Mouse (Mus musculus) left cerebral cortex, adult 11 months (tissue): ENCODE measurements at regions not wholly inside any gene's neighbourhood (a gene's known extent, or its start where the extent isn't known, plus 50 kb on each side); places are given as distances from the start of the nearest gene placed in this dataset.

Experiments used
- DNase-seq: peaks from one replicate; pipeline ENCODE4 v3.0.0; 2022; ENCODE audit warnings: low spot score

DNA sequence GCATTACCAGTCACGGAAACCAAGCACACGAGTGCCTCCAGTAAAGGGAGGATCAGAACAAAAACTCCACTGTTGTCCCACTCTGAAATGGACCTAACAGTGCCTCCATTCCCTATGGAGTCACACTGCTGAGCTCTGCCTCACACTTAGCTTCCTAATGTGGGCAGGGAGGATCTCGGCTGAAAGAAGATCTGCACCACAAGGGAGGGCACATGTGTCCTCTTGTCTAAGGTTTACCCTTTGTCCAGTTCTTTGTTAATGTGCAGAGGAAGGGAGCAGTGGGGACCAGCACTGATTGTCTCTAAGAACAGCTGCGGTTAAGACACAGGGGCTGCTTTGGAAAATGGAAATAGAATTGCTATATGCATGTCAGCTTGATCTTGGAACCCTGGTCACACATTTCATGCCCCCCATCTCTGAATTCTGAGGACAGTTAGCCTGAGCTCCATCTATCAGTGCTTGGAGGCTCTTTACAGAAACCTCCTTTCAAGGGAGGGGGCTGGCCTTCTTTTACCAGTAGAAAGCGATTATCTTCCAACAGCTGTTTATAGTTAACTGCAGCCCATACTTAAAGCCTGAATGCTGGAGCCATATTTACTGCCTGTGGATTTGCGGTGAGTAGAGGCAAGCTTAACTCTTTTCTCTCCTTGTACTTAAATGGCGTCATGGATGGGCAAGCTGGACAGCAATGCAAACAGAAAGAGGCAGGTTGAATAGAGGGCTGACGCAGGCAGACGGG is 485.5 kb upstream of the Cdh11 start:
- no peak for DNase-seq

GRCm38 (mm10) chr8:103272305-103273079 is 487.1 kb upstream of the Cdh11 start:
- peak; percentile 21 for DNase-seq

DNA sequence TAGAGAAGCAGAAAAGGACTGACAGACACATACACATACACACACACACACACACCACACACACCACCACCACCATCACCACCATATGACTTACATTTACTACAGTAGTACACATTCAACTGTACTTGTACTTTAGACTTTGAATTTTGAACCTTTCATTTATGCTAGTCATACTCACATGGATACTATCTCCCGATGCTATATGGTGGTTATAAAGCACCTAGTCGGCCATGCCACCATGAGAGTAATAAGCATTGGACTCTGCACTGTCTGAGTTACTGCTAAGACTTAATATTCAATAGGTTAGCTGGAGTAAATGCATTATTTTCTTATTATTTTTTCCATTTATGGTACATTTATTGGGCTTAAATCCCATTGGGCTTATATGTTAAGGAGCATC is 488.0 kb upstream of the Cdh11 start:
- DNase-seq: no peak

DNA sequence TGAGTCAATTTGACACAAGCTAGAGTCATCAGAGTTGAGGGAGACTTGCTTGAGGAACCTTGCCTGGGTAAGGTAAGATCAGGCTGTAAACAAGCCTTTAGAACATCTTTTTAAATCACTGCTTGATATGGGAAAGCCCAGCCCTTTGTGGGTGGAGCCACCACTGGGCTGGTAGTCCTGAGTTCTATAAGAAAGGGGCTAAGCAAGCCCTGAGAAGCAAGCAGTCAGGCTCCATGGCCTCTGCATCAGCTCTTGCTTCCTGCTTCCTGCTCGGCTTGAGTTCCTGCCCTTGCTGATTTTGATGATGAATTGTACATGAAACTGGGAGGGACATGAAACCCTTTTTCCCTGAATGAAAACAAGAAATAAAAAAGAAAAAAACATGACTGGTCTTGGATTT is 496.4 kb upstream of the Cdh11 start:
- no peak for DNase-seq

DNA sequence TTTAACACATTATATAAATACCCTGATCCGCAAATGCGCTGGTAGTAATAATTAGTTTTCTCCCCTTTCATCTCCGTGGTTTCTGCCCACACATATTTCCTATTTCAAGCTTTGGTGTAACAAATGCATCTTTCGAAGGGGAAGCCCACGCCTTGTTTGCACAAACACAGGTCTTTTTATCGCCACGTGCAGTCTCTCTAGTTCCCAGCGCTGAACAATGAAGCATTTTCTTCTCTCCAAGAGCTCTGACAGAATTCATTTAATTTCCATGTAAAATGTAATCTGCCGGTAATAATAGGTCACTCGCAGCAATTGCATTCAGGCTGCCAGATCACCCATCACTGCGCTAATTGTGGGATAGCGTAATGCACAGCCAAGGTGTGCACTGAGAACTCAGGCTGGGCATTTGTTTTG is 503.1 kb upstream of the Cdh11 start:
- peak; percentile 14 for DNase-seq

GRCm38 (mm10) chr8:103292896-103293295 is 507.5 kb upstream of the Cdh11 start:
- no peak for DNase-seq

DNA sequence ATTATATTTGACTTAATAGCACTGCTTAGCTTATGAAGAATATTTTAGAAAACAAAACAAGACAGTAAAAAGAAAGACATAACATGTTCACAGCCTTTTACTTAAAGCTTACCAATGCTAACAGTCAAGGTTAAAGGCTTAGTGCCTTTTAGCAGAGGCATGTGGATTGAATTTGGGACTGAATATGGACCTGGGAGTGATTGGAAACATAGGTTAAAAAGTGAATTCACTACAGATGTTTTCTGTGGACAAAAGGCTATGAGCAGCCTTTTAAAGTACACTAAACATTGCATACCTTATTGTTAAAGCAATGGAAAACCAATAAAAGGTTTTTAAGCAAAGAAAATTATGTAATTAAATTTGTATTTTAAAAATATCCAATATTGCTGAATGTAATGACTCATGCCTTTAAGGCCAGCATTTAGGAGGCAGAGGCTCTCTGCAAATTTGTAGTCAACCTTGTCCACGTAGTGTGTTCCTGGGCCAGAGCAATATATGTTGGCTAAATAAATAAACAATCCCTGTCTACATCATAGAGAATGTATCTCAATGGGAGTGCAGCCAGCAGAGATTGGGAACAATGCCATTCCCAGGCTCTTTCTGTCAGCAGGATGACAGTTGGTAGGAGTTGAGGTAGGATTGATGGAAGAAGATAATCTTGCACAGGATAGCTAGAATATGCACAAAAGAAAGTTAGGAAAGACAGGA is 521.2 kb upstream of the Cdh11 start:
- no peak for DNase-seq

DNA sequence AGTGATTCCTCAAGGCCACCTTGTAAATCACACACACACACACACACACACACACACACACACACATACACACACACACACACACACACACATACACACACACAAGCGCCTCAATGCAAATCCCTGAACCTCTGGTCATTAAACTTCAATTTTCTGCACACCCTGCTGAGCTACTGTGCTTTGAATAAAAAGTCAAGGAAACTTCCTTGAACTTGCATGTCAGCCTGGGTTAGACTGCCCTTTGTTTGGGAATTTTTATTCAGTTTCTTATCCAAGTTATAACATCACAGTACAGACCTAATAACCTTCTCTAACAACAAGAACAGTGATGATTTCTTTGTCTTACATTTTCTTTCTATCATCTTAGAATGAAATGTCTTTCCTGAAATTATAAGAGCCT is 528.1 kb upstream of the Cdh11 start:
- DNase-seq: no peak

DNA sequence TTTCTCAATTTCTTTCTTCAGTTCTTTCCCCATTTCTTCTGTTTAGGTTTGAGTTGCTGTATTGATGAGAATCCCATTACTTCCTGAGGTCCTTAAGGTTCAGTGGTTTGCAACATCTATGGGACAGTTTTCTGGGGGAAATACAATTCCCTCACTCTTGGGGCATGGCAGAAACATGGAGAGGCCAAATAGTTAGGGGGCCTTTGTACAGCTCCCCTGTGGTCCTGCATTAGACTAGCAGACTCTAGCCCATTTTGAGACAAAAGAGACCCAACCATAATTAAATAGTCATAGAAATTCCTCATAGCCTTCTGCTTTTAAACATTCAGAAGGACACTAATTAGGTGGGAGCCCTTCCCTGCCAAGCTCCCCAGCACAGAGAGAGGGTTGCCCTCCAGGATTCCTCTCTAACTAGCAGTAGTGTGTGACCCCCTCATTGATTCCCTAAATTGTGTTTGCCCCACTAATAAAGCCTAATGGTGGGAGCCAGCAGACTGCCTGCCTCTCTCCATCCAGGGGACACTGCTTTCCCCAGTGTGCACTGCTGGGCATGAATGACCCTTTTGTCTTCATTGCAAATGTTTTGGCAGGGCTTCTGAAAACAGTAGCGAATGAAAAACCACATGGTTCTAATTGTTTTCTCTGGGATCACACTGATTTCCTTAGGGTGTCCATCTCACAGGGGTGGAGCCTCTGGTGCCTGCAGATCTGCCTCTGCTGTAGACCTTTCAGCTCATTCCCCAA is 529.0 kb upstream of the Cdh11 start:
- peak; percentile 30 for DNase-seq

GRCm38 (mm10) chr8:103315742-103316141 is 530.3 kb upstream of the Cdh11 start:
- DNase-seq: no peak

DNA sequence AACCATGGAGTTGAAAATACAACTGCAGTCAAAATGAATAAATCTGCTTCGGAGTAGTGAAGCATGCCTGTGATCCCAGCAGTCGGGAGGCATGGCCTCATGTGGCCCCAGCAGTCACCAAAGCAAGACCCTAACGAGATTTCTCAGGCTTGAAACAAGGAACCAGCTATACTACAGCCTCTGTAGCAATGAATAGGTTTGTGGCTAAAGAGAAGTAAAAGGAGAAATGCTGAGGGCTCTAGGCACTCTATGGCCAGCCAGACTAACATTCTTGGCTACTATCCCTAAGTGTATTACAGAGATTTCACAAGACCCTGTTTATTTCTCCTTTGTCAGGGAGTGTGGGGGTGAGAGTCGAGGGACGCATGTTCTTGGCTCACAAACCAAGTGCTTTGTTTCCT is 531.2 kb upstream of the Cdh11 start:
- DNase-seq: no peak

GRCm38 (mm10) chr8:103317149-103317725 is 531.8 kb upstream of the Cdh11 start:
- no peak for DNase-seq

DNA sequence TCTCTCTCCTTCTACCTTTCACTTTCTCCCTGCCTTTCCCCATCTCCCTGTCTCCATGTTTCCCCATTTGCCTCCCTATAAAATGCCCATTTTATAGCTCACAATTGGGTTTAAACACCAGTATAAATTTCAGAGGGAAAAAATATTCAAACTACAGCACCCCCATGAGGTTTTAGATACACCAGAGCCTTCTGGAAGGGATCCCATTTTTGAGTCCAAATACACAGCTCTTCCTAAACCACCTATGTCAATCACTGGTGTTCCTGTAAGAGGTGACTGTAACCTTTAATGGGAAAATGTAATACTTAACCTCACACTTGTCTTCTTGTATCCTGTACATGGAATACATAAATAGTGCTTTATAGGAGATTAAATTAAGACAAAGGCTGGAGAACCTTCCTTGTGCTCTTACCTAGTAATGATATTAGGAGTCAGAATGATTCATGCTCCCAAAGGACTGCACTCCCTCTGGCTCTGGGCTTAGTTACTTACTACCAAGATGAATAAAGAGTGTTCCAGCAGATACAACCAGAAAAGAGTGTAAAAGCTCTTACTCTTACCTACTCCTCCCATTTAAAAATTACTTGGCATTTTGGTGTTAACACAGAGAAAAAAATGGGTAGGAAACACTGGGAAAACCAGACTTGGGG is 538.7 kb upstream of the Cdh11 start:
- DNase-seq: no peak

GRCm38 (mm10) chr8:103331415-103331814 is 546.0 kb upstream of the Cdh11 start:
- no peak for DNase-seq

GRCm38 (mm10) chr8:103337314-103337713 is 551.9 kb upstream of the Cdh11 start:
- no peak for DNase-seq

- DNase-seq: no peak
Measured at GRCm38 (mm10) chr8:103339042-103339441, 553.6 kb upstream of the Cdh11 start.

DNA sequence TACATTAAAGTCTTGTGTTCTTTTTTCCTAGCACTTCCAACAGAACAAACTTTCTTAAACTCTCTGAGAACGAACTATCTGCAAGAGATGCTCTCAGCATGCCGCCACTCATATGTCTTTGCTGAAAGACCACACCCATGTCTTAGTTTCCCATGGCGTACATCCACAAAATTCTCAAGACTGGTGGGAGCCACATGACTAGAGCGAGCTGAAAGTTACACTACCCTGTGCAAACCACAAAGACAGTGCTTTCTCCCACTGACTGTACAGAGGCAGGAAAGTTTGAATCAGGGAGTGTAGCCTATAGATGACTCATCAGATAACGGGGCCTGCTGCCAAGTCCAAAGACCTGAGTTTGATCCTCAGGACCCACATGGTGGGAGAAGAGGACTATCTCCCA is 554.5 kb upstream of the Cdh11 start:
- no peak for DNase-seq

DNA sequence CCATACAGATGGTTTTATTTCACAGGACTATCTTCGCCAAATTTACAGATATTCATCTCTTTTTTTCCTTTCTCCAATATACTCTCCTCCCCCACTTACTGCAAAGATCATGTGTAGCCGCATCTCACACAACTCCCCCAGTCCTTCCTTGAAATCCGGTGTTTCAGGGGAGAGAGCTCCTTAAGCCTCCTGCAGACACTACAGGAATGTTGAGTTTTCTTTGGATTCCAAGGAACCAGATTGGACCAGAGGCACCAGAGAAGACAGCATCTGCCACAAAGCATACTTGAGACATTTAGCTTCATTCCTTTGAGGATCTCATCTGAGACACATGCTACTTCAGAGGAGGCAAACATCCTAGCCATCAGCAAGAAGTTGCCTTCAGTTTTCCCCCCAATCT is 558.4 kb upstream of the Cdh11 start:
- peak; percentile 25 for DNase-seq

GRCm38 (mm10) chr8:103344871-103345270 is 559.4 kb upstream of the Cdh11 start:
- DNase-seq: no peak

- DNase-seq: no peak
Measured at GRCm38 (mm10) chr8:103347158-103347871, 561.9 kb upstream of the Cdh11 start.

- no peak for DNase-seq
Measured at GRCm38 (mm10) chr8:103361713-103362112, 576.3 kb upstream of the Cdh11 start.
